Mouse (Mus musculus): ENCODE data around the gene Gm20518.

The Gm20518 gene

DNA sequence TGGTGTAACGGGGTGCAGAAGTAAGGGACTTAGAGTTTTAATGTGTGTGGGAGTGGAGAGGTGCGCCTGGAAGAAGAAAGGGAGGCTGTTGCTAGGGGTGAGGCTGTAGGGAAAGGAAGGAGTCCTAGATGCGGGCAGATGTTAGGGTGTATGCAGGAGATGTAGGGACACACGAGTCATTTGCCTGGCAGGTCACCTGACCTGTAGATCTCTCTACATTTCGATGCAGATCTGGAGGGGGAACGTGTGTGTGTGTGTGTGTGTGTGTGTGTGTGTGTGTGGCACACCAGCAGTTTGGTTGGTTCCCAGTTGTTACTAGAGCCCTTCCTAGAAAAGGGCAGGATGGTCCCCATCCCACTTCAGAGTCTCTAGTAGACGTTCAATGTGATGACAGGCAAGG, 86.5 kb downstream of the Gm20518 start:
- no peak for DNase-seq (ENCODE audit: low spot score)

DNA sequence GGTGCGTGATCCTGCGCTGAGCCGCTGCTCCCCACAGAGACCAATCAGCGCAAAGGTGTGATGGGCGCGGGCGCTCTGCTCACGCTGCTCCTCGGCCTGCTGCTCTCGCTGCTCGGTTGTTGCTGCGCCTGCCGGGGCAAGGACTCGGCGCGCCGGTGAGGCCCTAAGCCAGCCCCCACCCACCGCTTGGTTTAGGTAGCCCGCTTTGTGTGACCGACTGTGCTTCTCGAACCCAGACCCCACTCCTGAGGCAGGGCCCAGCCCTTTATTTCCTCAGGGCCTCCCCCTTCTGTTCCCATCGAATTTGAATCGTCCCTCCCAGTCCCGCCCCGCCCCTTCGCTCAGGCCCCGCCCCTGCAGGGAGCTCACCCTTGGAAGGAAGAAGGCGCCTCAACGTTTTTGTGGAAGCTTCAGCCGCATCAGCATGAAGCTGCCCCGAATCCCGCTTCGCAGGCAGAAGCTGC, 87.0 kb downstream of the Gm20518 start:
- no peak for DNase-seq (ENCODE audit: low spot score)

DNA sequence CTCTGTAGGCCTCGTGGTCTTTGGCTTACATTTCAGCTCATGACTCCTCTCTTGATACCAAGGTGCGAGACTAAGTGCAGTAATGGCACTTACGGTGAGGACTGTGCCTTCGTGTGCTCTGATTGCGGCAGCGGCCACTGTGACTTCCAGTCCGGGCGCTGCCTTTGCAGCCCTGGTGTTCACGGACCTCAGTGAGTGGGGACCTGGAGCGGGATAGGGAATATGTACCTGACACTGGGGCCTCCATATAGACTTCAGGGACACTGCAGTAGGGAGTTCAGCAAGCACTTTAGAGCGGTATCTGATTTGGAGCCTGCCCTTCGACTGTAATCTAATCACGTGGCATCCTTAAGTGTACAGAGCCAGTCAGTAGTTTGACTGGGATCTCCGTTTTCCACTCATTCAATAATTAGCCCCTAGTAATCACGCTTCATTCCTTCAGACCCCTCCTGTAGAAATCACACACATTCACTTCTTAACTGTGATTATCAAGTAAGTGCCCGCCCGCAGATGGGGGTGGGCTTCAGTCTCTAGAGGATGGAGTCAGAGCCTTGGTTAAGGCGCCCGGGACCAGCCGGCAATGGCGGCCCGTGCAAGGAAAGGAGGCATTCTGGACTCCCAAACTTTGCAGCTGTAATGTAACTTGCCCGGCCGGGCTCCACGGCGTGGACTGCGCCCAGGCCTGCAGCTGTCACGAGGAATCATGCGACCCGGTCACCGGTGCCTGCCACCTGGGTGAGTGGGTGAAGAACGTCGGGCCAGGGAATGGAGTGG, 87.6 kb downstream of the Gm20518 start:
- DNase-seq (ENCODE audit: low spot score): no peak

DNA sequence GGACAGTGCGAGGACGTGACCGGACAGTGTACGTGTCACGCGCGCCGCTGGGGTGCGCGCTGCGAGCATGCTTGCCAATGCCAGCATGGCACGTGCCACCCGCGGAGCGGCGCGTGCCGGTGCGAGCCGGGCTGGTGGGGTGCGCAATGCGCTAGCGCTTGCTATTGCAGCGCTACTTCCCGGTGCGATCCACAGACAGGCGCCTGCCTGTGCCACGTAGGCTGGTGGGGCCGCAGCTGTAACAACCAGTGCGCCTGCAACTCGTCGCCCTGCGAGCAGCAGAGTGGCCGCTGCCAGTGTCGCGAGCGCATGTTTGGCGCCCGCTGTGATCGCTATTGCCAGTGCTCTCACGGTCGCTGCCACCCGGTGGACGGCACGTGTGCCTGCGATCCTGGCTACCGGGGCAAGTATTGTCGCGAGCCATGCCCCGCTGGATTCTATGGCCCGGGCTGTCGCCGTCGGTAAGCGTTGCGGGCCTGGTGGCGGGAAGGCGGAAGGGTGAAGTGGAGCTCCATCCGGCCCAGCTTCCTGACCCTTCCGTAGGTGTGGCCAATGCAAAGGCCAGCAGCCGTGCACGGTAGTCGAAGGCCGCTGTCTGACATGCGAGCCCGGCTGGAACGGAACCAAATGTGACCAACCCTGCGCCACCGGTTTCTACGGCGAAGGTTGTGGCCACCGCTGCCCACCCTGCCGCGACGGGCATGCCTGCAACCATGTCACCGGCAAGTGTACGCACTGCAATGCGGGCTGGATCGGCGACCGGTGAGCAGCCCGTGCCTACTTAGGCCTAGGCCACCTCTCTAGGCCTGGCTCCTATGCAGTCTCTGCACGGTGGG, 88.4 kb downstream of the Gm20518 start:
- no peak for DNase-seq (ENCODE audit: low spot score)

DNA sequence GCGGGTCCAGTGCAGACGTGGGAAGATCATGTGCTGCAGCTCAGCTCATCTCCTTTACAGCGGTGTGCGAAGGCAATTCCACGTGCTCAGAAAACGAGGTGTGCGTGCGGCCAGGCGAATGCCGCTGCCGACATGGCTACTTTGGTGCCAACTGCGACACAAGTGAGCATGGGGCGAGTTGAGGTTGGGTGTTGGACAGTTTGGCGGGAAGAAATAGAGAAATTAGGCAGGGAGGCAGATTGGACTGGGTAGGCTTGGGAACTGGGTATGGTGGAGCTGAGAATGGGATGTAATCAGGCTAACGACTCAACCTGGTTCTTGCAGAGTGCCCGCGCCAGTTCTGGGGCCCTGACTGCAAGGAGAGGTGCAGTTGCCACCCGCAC, 89.0 kb downstream of the Gm20518 start:
- DNase-seq (ENCODE audit: low spot score): no peak

DNA sequence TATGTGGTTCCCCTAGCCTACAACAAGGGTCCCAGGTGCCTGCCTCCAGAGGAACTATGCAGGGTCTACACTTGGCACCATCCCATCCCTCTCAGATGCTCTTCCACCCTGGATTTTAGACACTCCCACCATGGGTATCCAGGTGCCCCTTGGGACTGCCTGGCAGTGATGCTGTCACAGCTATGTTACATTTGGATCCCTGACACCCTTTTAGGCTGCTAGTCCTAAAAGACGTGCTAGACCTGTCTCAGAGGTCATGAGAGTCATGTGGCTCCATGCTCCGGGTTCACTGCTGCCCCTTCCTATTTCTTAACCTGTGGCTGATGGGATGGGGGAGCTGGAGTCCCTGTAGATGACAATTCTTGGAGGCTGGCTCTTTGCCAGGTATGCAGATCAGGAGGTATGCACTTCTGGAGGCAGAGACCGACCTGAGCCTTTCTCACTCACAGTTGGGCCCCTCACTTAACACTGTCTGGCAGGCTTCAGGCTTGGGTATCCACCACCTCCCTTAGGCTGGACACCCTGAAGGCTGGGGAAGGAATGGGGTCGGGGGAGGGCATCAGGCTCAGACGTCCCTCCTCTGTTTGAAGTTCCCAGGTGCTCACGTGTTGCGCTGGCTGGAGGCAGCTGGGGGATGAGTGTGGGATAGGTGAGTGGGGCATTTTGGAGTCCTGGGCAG, 89.6 kb downstream of the Gm20518 start:
- no peak for DNase-seq (ENCODE audit: low spot score)

DNA sequence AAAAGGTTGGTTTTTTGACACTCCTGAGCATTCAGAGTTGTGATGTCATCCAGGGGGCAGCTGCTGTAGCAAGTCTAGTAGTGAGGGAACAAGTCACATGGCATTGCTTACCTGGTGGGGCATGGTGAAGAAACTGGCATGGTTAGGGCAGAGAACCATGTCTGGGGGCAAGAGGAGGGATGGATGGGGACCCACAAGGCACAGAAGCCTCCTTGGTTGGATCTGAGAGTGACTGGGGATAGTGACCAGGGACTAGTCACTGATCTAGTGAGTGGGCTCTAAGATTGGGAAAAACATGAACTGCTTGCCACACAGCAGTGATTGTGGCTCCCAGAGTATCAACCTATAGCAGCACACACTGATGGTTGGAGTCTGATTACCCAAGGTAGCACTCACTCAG, 91.9 kb downstream of the Gm20518 start:
- DNase-seq (ENCODE audit: low spot score): no peak

DNA sequence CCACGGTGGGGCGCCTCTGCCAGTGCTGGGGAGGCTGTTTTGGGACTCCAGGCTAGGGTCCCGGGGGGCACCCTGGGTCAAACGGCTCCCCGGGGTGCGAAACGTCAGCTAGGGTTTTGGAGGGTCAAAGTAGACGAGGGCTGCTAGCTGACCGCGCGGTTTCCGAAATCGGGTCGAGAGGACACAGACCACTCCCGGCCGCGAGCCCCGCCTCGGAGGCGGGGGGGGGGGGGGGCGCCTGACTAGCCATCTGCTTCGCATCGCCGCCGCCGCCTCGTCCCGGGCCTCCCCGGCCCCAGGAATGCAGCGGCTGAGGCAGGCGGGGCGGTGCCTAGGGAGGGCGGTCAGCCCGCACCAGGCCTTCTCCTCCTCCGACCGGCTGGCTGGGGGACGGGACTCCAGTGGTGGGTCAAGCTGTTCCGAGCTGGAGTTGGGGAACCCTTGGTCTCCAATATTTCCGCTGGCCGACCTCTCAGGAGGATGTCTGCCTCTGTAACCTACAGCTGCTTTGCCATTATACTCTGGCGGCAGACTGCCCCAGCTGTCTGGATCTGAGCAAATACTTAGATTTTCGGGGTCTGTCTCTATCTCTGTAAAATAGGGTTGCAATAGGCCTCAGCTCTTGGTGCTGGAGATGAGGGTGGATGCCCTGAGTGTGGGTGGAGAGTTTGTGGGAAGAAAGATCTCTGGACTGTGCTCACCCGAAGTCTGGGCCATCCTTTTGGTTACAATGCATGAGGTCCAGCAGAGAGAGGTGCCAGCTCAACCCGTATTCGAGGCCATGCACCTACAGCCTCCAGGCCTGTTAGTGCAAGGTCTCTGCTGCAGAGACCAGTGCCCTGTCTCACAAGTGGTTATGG, 92.9 kb downstream of the Gm20518 start:
- DNase-seq (ENCODE audit: low spot score): peak; percentile 54

DNA sequence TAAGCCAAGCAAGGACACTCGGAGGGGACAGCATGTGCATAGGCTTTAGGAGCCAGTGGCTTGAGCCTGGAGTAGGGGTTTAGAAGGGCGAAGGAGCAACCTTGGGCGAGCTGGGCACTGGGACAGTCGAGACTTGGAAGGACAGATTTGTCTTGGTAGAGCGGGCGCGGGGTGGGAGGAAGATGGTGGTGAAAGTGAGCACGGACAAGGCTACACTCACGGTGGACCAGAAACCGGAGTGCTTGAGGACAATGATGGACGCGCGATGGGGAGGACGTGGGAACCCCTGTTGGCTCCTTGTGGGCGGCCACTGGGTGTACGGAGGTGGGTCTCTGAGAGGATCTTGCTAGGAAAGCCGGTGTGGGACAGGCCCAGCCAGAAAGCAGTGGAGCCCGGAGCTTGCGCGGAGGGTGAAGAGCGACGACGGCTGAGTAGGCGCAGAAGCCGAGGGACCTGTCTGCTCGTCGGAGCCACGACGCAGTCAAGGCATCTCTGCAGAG, 93.6 kb downstream of the Gm20518 start:
- no peak for DNase-seq (ENCODE audit: low spot score)

DNA sequence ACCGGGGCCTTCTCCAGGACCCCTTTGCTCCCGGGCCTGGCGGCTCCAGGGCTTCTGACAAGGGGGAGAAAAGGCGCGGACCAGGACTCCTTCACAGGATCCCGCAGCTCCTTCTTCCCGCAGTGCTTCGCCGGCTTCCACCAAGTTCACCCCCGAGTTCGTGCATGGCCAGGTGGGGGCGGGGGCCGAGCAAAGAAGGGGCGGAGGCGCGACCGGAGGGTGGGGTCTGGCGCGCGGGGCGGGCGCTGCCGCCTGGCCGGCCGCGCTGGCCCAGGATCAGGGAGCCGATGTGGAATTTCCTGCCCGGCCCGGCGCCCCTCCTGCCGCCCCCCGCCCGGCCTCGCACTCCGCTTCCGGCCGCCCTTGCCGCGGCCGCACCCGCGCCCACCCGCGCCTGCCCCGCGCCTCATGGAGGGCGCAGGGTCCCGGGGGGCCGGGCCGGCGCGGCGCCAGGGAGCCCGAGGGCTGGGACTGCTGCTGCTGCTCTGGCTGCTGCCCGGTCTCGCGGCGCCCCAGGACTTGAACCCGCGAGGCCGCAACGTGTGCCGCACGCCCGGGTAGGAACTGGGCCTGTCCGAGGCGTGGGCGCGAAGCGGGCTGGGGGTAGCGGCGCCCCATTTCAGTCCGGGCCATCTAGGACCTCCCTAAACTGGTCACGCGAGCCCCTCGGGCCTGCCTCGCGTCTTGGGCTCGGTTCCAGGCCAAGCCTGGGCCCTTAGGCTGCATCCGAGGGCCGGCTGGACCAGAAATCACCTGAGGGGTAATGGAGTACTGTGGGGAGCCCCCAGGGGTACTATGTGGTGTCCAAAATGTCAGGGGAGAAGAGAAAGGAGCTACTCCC, 94.3 kb downstream of the Gm20518 start, which contains the start of gene Scarf2:
Scarf2 (plus strand) TSS at position 312 of the 841 bp plus-strand sequence.
- DNase-seq (ENCODE audit: low spot score): peak; percentile 56

DNA sequence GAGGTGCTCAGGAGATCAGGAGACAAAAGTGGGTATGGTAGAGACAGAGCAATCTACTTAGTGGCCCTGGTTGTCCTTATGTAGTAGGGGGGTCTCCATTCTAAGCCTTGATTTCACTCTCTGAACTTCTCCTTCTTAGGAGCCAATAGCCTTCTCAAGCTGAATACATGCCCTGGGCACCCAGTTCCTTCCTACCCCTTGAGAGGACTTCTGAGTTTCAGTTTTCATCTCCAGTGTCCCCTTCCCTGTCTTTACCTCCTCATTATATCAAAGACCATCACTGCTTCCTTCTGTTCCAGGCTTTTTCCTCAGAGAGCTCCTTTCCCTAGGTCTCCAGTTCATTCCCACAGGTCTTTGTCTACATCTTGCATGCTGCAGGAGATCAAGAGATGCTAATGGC, 95.0 kb downstream of the Gm20518 start:
- DNase-seq (ENCODE audit: low spot score): no peak

DNA sequence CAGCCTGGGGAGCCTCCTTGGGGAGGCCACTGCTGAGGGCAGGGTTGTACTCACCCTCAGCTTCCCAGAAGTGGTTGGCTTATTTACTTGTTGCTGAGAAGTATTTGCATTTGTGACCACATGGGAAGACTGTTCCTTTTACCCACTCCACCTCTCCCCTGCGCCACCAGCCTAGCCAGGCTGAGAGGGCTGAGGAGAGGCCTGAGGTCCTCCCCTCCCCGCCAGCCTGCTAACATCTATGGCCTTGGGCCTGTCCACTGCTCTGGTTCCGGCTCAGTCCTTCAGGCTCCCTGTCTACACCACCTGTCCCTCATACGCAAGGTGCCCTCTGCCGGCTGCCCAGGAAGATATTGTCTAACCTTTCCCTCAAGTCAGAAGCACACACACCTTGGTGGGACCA, 95.8 kb downstream of the Gm20518 start:
- no peak for DNase-seq (ENCODE audit: low spot score)

DNA sequence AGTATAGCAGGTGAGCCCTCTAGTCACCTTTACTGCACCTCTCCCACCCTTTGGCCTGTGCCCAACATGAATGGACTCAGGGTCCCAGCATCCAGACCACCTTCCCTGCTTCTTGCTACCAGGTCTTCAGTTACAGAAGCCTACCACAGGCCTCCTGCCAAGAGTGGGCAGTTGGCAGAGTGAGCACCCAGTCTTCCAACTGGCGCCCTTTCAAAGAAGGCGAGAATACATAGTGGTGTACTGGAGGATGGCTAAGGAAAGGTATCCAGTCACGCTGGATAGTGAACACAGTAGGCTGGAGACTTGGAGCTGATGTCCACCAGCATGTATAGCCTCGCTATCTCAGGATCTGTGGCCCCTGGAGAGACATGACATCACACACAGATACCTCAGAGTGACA, 97.4 kb downstream of the Gm20518 start:
- no peak for DNase-seq (ENCODE audit: low spot score)

DNA sequence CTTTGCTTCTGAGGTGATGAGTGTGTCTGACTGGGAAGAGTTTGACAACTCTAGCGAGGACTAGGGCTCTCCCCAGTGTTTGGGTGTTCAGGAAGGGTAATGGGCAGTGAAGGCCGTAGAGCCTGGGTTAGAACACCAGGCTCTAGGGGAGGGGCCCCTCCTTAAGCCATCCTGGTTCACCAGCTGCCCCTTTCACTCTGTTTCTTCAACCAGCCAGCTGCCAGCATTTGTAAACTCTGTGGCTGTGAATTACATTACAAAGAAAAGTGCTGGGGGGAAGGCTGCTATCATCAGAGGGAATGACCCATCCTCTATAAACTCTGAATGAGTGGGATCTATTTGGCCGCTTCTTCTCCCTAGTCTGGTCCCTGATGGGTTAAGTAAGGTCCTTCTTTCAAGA, 98.7 kb downstream of the Gm20518 start:
- DNase-seq (ENCODE audit: low spot score): no peak

DNA sequence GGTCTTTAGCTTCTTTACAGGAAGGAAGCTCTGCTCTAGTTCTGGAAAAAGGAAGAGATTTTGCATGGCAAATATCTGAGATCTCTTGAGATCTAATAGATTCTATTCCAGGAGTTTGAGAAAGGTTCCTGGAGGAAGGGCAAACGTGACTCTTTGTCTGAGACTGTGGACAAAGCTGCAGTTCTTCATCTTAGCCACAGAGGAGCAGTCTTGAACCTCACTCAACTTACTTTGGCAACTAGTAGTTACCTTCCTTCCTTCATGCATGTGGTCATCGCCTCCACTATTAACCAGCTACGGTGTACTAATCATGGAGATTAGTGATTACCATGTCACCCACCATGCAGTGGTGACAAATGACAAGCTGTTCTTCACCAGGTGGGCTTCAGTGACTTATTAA, 106.1 kb downstream of the Gm20518 start:
- DNase-seq (ENCODE audit: low spot score): no peak

Measured in urinary bladder, postnatal 25 days (tissue).